Comparison of ENCODE assay signal across 7 mouse cellular contexts in the genomic region with DNA sequence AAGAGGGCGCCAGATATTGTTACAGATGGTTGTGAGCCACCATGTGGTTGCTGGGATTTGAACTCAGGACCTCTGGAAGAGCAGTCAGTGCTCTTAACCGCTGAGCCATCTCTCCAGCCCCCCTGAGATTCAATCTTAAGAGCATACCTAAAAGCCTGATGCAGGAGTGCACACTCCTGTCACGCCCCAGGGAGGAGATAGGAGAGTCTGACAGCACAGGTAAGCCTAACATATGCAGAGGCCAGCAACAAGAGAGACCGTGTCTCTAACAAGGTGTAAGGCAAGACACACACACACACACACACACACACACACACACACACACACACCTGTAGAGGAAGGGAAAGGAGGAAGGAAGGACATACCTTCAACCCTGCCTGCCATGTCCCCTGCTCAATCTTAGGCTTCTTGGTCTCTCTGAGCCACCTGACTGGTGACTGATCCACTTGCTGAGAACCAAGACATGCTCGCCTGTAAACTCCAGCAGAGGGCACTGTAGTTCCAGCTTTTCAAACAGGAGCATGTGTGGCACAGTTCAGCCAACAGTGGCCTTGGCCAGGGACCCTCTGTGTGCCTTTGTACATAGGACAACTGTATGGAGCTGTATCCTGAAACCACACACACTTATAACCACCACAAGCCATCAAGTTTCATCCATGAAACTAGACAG. TPM values are rescaled to one million over a fixed set of nuclear protein-coding genes. Genes with fewer than 3 reads are reported as not detected.
DNase-seq lines count a peak whose midpoint lies in the region; ATAC-seq lines count a peak whose summit lies in the region.

No protein-coding gene starts in this region.

- H3K27ac ChIP-seq in hindbrain, embryonic 16.5 days (ENCODE audit: low read depth, low read length) = no peak overlapping the region

- H3K36me3 ChIP-seq in hindbrain, embryonic 16.5 days (ENCODE audit: control insufficient read depth, insufficient read depth, low read length) = no peaks in the 10 kb centered on the region

- DNase-seq in WW6 (ENCODE audit: low read depth, low spot score) = peak; percentile 57
- peak; percentile 83 for DNase-seq in cerebellum, adult 9-10 months
- DNase-seq in frontal cortex, adult 2 months (ENCODE audit: extremely low spot score in 1 of 2, low spot score in 1 of 2) = peak; percentile 69 to 91
- peak; percentile 55 for DNase-seq in left cerebral cortex, adult 11 months (ENCODE audit: low spot score)
- DNase-seq in lung, postnatal 36 days = peak; percentile 93
- DNase-seq in right cerebral cortex, postnatal 25 days = peak; percentile 58

- H3K9ac ChIP-seq in hindbrain, embryonic 16.5 days (ENCODE audit: low read depth, low read length) = no peak overlapping the region

- peak; percentile 84 for ATAC-seq in hindbrain, embryonic 16.5 days

- 38% methylated on average over 5 of the region's 5 CpGs for WGBS in hindbrain, embryonic 16.5 days

- H3K27me3 ChIP-seq in hindbrain, embryonic 16.5 days (replicated peaks; ENCODE audit: control insufficient read depth, insufficient read depth, low read length) = no peaks in the 10 kb centered on the region

- no peak overlapping the region for H3K4me3 ChIP-seq in hindbrain, embryonic 16.5 days (ENCODE audit: low read length)

- no peaks in the 10 kb centered on the region for H3K4me1 ChIP-seq in hindbrain, embryonic 16.5 days (ENCODE audit: control insufficient read depth, insufficient read depth, low read depth, low read length)

- no peak overlapping the region for H3K4me2 ChIP-seq in hindbrain, embryonic 16.5 days (ENCODE audit: low read length)

- H3K9me3 ChIP-seq in hindbrain, embryonic 16.5 days (ENCODE audit: control insufficient read depth, low read length) = no peaks in the 10 kb centered on the region

RNA-seq across cellular contexts. Expression of a gene that starts 9.1 kb away (rescaled TPM):
- polyA plus RNA-seq in frontal cortex, adult 2 months (2012; rRNA removed) = 0.34 TPM in 1 of 2 replicates, not detected in the other
- polyA plus RNA-seq in hindbrain, embryonic 16.5 days (2015; fragmentation: Nextera tagmentation; extraction: Ambion mirVana) = 0.30 and 0.31 TPM in 2 replicates

RNA-seq across cellular contexts. Expression of a gene that starts 9.2 kb away (rescaled TPM):
- polyA plus RNA-seq in frontal cortex, adult 2 months (2012; rRNA removed) = 18.8 and 21.1 TPM in 2 replicates
- polyA plus RNA-seq in hindbrain, embryonic 16.5 days (2015; fragmentation: Nextera tagmentation; extraction: Ambion mirVana) = 58.9 and 69.4 TPM in 2 replicates

RNA-seq across cellular contexts. Expression of a gene that starts 29.9 kb away (rescaled TPM):
- polyA plus RNA-seq in frontal cortex, adult 2 months (2012; rRNA removed) = 40.3 and 45.6 TPM in 2 replicates
- 9.1 and 10.1 TPM in 2 replicates for polyA plus RNA-seq in hindbrain, embryonic 16.5 days (2015; fragmentation: Nextera tagmentation; extraction: Ambion mirVana)

RNA-seq across cellular contexts. Expression of a gene that starts 45.9 kb away (rescaled TPM):
- polyA plus RNA-seq in frontal cortex, adult 2 months (2012; rRNA removed) = 54.4 and 56.4 TPM in 2 replicates
- polyA plus RNA-seq in hindbrain, embryonic 16.5 days (2015; fragmentation: Nextera tagmentation; extraction: Ambion mirVana) = 90.4 and 102 TPM in 2 replicates

RNA-seq across cellular contexts. Expression of a gene that starts 50.7 kb away (rescaled TPM):
- 377 and 417 TPM in 2 replicates for polyA plus RNA-seq in frontal cortex, adult 2 months (2012; rRNA removed)
- polyA plus RNA-seq in hindbrain, embryonic 16.5 days (2015; fragmentation: Nextera tagmentation; extraction: Ambion mirVana) = 129 and 141 TPM in 2 replicates
